Mouse (Mus musculus) heart, postnatal 4 days (tissue): ENCODE results near the gene Bcas1. TPM values are rescaled to one million over a fixed set of nuclear protein-coding genes. Genes with fewer than 3 reads are reported as not detected.
"Not testable (repeated sequence)": the region's sequence is repeated elsewhere in the genome, so short reads cannot be mapped to it uniquely, and the experiment has no call there.

Experiments used
- DNase-seq: peaks from one replicate; pipeline ENCODE4 v3.0.0; 2021
- total RNA-seq, 2 experiments: library from RNA; stranded (reverse); gene quantifications; 2 replicates each; pipeline ENCODE4 v1.2.3; 2021

Bcas1 gene
- under 1 TPM; 0.24 to 0.97 TPM for total RNA-seq

DNA sequence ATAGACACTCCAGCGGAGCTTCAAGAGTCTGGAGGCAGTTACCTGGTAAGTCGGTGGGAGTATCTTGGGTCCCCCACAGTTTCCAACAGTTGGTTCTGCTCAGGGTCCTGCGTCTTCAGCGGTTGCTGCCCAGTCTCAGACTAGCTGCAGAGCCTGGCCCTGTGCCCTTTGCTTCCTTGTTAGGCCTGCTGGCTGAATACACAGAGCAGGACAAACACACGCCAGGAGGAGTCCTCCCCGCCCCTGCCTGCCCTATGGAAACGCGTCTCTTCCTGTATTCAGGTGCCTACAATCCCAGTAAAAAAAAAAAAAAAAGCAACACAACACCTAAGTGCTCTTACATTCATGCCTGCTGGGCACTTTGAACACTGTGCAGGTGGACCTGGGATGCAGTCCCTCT is at the start of gene Bcas1:
Gene Bcas1 (minus strand): TSS at position 142 of the 400 bp plus-strand sequence.
- no peak for DNase-seq

GRCm38 (mm10) chr2:170476643-170477042 is 49.0 kb upstream of the Bcas1 start:
- DNase-seq = peak; percentile 8

GRCm38 (mm10) chr2:170476215-170476614 is 48.6 kb upstream of the Bcas1 start:
- peak; percentile 53 for DNase-seq

DNA sequence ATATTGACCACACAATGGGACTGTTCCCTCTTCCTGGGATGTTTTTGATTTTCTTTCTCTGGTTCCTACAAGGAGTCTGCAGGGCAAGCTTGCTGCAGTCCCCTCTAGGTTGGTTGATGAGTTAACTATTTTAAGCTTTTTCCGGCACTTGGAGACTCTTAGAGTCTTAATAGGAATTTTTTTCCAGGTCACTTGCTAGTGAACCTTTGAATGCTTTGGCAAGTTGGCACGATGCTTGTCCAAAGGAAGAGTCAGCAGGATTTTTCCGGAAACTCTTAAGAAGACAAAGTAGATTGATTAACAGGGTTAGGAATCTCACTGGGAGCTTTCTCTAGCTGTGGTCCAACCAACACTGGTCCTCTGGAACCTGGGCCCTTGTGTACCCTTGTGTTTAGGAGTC is 47.5 kb upstream of the Bcas1 start:
- DNase-seq = no peak

GRCm38 (mm10) chr2:170474125-170474524 is 46.5 kb upstream of the Bcas1 start:
- DNase-seq = no peak

DNA sequence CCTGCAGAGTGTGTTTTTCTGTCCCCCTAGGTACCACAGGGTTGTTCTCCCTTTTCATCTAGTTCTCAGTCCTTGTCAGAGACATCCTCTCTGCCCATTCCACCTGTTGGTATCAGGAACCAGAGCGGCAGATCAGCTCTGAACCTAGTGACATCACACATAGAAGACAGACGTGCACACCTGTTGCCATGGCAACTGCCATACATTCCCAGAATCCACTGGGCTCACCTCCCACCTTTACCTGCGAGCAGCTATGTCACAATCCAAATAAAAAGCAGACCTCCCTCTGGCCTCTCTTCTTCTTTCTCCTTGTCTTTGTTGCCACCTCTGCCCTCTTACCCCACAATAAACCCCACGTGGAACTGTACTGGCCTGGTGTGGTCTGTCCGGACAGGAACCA is 42.9 kb upstream of the Bcas1 start:
- DNase-seq = no peak

- peak; percentile 49 for DNase-seq
Observed at GRCm38 (mm10) chr2:170469616-170470308, 42.1 kb upstream of the Bcas1 start.

GRCm38 (mm10) chr2:170468009-170468408 is 40.4 kb upstream of the Bcas1 start:
- DNase-seq = peak; percentile 50

- no peak for DNase-seq
Observed at GRCm38 (mm10) chr2:170464817-170465216, 37.2 kb upstream of the Bcas1 start.

DNA sequence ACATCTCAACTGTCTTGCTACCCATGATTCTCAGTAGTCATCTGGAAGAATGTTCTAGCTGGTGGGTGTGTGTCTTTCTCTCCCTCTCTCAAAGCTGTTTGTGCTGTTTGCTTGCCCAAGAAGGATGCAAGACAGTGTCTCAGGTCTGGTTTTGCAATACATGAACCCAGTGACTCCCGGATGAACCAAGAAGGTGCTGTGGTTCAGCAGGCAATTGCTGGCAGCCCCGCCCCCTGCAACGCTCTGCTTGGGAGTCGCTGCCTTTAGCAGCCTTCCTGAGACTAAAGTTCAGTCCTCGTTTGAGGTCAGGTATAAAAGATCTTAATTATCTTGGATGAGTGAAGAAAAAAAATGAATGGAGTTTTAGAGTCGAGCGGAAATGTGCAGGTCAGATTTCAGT is 34.0 kb upstream of the Bcas1 start:
- DNase-seq = no peak

GRCm38 (mm10) chr2:170459805-170460204 is 32.2 kb upstream of the Bcas1 start:
- DNase-seq = no peak

DNA sequence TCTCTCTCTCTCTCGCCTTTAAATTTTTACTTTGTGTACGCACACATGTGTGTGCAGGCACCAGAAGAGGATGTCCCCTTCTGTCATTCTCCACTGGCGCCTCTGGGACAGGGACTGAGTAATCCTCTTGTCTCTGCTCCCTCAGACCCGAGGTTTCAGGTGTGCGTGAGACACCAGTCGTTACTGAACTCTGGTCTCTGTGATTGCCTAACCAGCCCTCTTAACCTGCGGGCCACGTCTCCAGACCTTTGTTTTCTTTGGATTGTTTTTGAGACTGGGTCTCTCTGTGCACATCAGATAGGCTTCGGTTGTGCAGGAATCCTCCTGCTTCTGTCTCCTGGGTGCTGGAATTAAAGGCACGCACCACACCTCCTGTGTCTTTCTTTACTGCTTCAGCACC is 31.5 kb upstream of the Bcas1 start:
- DNase-seq = no peak

GRCm38 (mm10) chr2:170453809-170454208 is 26.2 kb upstream of the Bcas1 start:
- not testable (repeated sequence) for DNase-seq

DNA sequence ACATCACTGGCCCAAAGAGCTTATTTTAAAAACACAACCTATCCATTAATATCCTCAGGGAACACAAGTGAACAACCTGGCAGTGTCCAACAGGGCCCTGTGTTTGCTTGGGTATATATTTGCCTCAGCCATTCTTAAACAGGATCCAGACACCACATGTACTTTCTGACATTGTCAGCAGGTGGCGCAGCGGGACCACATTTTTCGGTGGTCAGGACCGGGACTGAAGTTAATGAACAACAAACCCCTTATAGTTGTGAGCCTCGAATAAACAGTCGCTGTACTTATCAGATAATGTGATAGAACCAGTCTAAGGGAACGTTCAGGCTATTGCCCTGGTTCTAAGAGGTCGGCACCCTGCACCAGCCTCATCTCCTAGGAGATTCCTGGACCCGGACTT is 23.3 kb upstream of the Bcas1 start:
- peak; percentile 88 for DNase-seq

DNA sequence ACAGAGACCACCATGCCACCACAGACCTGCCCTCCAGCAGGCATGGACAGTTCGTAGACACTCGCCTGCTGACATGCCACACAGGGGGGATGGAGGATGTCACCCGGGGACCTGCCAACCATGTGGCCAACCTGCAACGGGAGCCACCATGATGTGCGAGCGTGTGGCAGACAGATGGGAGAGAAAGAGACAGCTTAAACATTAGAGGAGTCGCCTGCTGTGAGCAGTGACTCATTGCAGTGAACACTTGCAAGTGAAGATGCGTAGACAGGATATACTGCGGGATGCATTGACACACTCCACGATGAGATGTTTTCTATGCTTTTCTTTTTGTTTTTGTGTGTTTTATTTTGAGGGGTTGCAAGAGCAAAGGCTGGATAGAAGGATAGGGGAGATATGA is 20.0 kb upstream of the Bcas1 start:
- DNase-seq = no peak

DNA sequence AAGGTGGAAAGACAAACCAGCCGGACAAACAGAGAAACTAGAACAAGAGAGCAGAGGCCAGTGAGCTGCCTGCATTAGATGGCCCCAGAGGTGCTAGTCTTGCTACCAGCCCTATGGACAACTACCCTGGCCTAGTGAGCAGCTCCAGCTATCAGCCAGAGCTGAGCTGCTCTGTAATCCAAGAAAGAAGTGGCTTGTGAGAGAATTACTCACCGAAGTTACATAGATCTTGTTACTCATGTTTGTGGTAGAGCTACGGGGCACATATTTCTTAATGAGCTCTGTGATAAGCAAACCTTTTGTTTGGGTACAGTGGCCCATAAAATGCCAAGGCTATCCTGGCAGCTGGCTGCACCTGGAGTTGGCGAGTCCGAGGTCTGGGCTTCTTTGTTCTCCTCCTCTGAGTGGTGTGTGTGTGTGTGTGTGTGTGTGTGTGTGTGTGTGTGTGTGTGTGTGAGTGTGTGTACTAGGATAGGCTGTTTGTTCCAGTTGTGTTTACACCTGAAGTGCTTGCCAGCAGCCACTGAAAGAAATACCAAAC is 19.3 kb upstream of the Bcas1 start:
- no peak for DNase-seq

GRCm38 (mm10) chr2:170445861-170446260 is 18.2 kb upstream of the Bcas1 start:
- no peak for DNase-seq

DNA sequence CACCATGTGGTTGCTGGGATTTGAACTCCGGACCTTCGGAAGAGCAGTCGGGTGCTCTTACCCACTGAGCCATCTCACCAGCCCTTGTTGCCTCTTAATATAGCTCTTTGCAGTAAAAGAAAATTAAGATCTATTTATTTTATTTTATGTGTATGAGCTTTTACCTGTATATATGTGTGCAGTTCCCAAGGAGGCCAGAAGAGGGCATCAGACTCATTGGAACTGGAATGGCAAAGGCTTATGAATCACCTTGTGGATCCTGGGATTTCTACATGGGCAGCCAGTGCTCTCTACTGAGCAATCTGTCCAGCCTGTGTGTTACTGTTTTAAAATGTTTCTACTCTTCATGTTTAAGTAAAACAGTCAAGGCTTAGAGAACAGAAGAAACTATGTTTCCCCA is 14.9 kb upstream of the Bcas1 start:
- DNase-seq = peak; percentile 25

- no peak for DNase-seq
Observed at GRCm38 (mm10) chr2:170438782-170439181, 11.1 kb upstream of the Bcas1 start.

GRCm38 (mm10) chr2:170436204-170436603 is 8.6 kb upstream of the Bcas1 start:
- no peak for DNase-seq

- no peak for DNase-seq
Observed at GRCm38 (mm10) chr2:170432152-170432551, 4.5 kb upstream of the Bcas1 start.

- DNase-seq = no peak
Observed at GRCm38 (mm10) chr2:170428966-170429365, 1.3 kb upstream of the Bcas1 start.

GRCm38 (mm10) chr2:170424131-170424530 is 3.5 kb downstream of the Bcas1 start:
- DNase-seq = no peak

GRCm38 (mm10) chr2:170421924-170422323 is 5.7 kb downstream of the Bcas1 start:
- DNase-seq = no peak

- peak; percentile 47 for DNase-seq
Observed at GRCm38 (mm10) chr2:170418748-170419147, 8.9 kb downstream of the Bcas1 start.
